Mouse (Mus musculus) liver, postnatal 0 days (tissue): ENCODE results near the gene Myrf.

ENCODE experiments used
- CTCF ChIP-seq: sonication (generic); IDR thresholded peaks from 2 replicates; pipeline ENCODE4 v1.5.1; 2016; ENCODE audit warnings: antibody characterized with exemption, low read depth
- EP300 ChIP-seq: IDR thresholded peaks from 2 replicates; pipeline ENCODE4 v1.6.1; 2016; ENCODE audit warnings: antibody characterized with exemption, low read depth, mild to moderate bottlenecking

GRCm38 (mm10) chr19:10195252-10195651, 45.3 kb downstream of the Myrf start:
- TF ChIP-seq CTCF (no peak), EP300 (no peak)
